Mouse (Mus musculus): ENCODE data around the gene Bicd2. TPM values are rescaled to one million over a fixed set of nuclear protein-coding genes. Genes with fewer than 3 reads are reported as not detected.

Gene Bicd2
- polyA plus RNA-seq, 1 experiment: 19.4 TPM

DNA sequence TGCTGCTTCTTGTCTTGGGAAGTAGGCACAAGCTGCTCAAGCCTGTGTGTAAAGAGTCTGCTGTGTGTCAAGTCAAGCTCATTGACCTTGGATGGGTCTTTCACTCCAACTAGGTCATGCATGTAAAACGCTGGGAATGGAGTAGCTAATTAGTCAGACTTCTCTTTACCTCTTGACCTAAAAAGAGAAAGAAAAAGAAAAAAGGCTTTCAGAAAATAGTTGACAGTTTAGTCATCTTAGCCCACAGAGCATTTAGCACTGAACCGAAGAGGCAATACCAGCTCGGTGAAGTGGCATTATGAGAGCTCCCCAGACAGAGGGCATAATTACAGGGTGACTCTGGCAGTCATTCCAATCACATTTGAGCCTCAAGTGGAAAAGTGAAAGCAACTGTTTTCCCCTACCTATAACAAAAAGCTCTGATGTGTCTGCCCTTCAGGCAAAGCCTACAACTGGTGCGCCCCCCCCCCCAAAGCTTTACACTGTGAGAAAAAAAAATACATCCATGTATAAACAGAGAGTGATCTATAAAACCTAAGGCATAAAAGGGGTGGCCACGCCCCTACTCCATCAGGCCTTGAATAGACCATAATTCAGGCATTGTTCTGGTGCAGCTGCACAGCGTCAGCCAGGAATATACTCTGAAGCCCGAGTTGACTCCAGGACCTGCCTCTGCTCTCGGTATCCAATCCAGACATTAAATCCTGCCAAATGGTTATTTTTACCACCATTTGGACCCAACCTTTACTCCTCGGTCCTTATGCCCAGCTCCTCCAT lies 24.8 kb upstream of the Bicd2 start:
- H3K27ac ChIP-seq (ENCODE audit: insufficient read depth, low read length): no peak overlapping the region
- no peak overlapping the region for H3K4me3 ChIP-seq (ENCODE audit: extremely low read depth, insufficient read depth, insufficient read length)
- TF ChIP-seq CTCF (IDR thresholded peaks at IDR 0.05; ENCODE audit: extremely low read depth, insufficient read depth, insufficient read length, insufficient replicate concordance) (no peak), POLR2A (IDR thresholded peaks at IDR 0.05; ENCODE audit: low read depth, low read length) (no peak)
- no peaks in the 10 kb centered on the region for H3K36me3 ChIP-seq (ENCODE audit: control insufficient read depth, insufficient read depth, low read length)
- H3K27me3 ChIP-seq (ENCODE audit: control insufficient read depth, insufficient read depth, low read length): no peaks in the 10 kb centered on the region
- H3K4me1 ChIP-seq (ENCODE audit: control insufficient read depth, insufficient read depth, insufficient read length): no peaks in the 10 kb centered on the region
- no peak for DNase-seq (ENCODE audit: low read depth in 1 of 2, low spot score in 2 of 2)
- WGBS: 85% methylated on average over 9 of the region's 9 CpGs

DNA sequence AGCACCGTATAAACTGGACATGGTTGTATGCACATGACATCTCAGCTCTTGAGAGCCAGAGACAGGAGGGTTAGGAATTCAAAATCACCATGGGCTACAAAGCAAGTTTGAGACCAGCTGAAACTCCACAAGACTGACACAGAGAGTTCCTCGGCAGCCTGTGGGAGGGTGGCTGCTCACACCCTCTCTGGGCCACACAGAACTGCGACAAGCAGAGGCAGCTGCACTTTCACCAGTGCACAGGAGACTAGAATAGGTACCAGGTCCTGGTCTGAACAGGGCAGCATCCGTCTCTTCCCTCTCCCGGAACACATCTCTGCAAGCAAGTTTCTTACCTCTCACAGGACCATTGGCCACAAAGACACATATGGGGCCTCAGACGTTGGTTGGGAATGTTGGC lies 23.9 kb upstream of the Bicd2 start:
- TF ChIP-seq CTCF (IDR thresholded peaks at IDR 0.05; ENCODE audit: extremely low read depth, insufficient read depth, insufficient read length, insufficient replicate concordance): no peak
- no peak for DNase-seq (ENCODE audit: low read depth in 1 of 2, low spot score in 2 of 2)
- Histone ChIP-seq H3K27me3 (ENCODE audit: control insufficient read depth, insufficient read depth, low read length) (no peaks in the 10 kb centered on the region), H3K27ac (ENCODE audit: insufficient read depth, low read length) (no peak overlapping the region), H3K36me3 (ENCODE audit: control insufficient read depth, insufficient read depth, low read length) (no peaks in the 10 kb centered on the region), H3K4me1 (ENCODE audit: control insufficient read depth, insufficient read depth, insufficient read length) (no peaks in the 10 kb centered on the region), H3K4me3 (ENCODE audit: extremely low read depth, insufficient read depth, insufficient read length) (no peak overlapping the region)
- 88% methylated on average over 6 of the region's 6 CpGs for WGBS

DNA sequence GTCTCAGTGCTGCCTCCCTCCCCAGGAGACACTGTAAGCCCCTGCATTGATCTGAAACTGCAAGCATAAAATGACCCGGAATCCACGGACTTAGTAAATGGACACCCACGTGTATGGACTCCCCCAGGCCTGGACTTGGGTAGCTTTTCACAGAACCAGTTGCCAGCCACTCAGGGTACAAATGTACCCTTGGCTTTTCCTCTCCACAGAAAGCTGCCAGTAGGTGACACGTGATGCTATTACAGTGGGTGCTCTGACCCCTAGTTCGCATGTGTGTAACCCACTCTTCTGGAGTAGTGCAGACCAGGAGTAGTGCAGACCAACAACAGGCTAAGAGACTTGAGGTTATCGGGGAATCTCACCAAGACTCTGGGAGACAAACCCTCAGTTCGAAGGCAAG lies 23.5 kb upstream of the Bicd2 start:
- no peak for TF ChIP-seq POLR2A (IDR thresholded peaks at IDR 0.05; ENCODE audit: low read depth, low read length)
- no peaks in the 10 kb centered on the region for H3K27me3 ChIP-seq (ENCODE audit: control insufficient read depth, insufficient read depth, low read length)
- no peak for DNase-seq (ENCODE audit: low read depth in 1 of 2, low spot score in 2 of 2)
- no peaks in the 10 kb centered on the region for H3K4me1 ChIP-seq (ENCODE audit: control insufficient read depth, insufficient read depth, insufficient read length)
- H3K27ac ChIP-seq (ENCODE audit: insufficient read depth, low read length): no peak overlapping the region
- WGBS: 93% methylated on average over 7 of the region's 7 CpGs
- H3K4me3 ChIP-seq (ENCODE audit: extremely low read depth, insufficient read depth, insufficient read length): no peak overlapping the region
- H3K36me3 ChIP-seq (ENCODE audit: control insufficient read depth, insufficient read depth, low read length): no peaks in the 10 kb centered on the region

DNA sequence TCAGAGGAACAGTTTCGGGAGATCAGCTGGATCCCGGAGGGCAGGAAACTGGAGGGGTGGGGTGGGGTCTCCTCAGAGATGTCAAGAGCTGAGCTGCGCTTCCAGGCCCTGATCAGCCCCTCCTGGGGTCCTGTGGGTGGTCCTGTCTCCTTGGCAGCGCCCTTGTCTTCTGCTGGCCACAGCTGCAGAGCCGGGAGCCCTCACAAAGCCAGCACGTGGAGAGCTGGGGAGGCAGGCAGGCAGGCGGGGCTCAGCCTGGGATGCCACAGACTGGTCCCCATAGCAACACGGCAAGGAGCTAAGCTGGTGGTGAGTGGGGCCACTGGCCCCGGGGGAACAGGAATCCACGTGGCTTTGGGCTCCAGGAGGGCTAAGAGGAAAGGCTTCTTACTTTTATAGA lies 21.3 kb upstream of the Bicd2 start, which contains the start of gene Fgd3:
TSS of gene Fgd3 (minus strand) at position 272 of the 400 bp plus-strand sequence.
- H3K4me3 ChIP-seq (ENCODE audit: extremely low read depth, insufficient read depth, insufficient read length): no peak within 1 kb of the TSS
- H3K4me1 ChIP-seq (ENCODE audit: control insufficient read depth, insufficient read depth, insufficient read length): no peaks in the 10 kb centered on the region
- TF ChIP-seq CTCF (IDR thresholded peaks at IDR 0.05; ENCODE audit: extremely low read depth, insufficient read depth, insufficient read length, insufficient replicate concordance): no peak
- no peak for TF ChIP-seq POLR2A (IDR thresholded peaks at IDR 0.05; ENCODE audit: low read depth, low read length)
- WGBS: 32% methylated on average over 10 of the region's 10 CpGs
- no peak within 1 kb of the TSS for H3K27ac ChIP-seq (ENCODE audit: insufficient read depth, low read length)
- no peak for DNase-seq (ENCODE audit: low read depth in 1 of 2, low spot score in 2 of 2)
- no peaks in the 10 kb centered on the region for H3K36me3 ChIP-seq (ENCODE audit: control insufficient read depth, insufficient read depth, low read length)
- H3K27me3 ChIP-seq (ENCODE audit: control insufficient read depth, insufficient read depth, low read length): no peaks in the 10 kb centered on the region

DNA sequence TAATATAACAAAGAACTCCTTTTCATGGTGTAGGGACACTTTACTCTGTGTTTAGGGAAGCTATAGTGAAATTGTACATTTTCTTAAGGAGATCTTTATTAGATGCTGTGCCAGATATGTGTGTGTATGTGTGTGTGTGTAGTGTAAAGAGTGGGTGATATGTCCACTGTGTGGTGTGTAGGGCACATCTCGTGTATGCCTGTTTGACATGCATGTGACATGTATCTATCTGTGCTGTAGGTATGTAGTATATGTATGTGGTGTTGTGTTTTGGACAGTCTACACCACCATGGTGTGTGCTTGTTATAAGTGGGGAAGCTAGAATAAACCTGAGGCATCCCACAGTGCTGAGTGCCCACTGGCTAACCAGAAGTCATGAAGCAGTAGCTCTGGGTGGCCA lies 20.9 kb upstream of the Bicd2 start:
- no peak for TF ChIP-seq POLR2A (IDR thresholded peaks at IDR 0.05; ENCODE audit: low read depth, low read length)
- TF ChIP-seq CTCF (IDR thresholded peaks at IDR 0.05; ENCODE audit: extremely low read depth, insufficient read depth, insufficient read length, insufficient replicate concordance): no peak
- Histone ChIP-seq H3K27ac (ENCODE audit: insufficient read depth, low read length) (no peak overlapping the region), H3K27me3 (ENCODE audit: control insufficient read depth, insufficient read depth, low read length) (no peaks in the 10 kb centered on the region), H3K4me3 (ENCODE audit: extremely low read depth, insufficient read depth, insufficient read length) (no peak overlapping the region), H3K4me1 (ENCODE audit: control insufficient read depth, insufficient read depth, insufficient read length) (no peaks in the 10 kb centered on the region), H3K36me3 (ENCODE audit: control insufficient read depth, insufficient read depth, low read length) (no peaks in the 10 kb centered on the region)
- DNase-seq (ENCODE audit: low read depth in 1 of 2, low spot score in 2 of 2): no peak
- WGBS: 82% methylated on average over 1 of the region's 1 CpGs

DNA sequence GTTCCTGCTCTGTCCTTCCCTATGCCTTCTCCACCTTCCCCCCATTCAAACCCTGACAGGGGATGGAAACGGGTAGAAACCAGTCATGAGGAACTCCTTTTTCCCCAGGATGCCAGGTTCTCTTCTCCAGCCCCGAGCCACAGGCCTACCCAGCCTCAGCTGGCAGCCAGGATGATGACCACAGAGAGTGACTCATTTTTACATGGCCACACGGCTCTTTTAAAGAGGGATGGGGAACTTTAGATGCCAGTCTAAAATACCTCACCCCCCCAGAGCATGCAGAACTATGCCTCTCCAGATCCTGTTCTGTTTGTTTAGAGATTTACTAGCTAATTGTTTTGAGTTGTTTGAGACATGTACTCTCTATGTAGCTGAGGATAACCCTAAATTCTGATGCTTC lies 19.9 kb upstream of the Bicd2 start:
- no peaks in the 10 kb centered on the region for H3K36me3 ChIP-seq (ENCODE audit: control insufficient read depth, insufficient read depth, low read length)
- no peaks in the 10 kb centered on the region for H3K4me1 ChIP-seq (ENCODE audit: control insufficient read depth, insufficient read depth, insufficient read length)
- WGBS: 35% methylated on average over 3 of the region's 3 CpGs
- no peaks in the 10 kb centered on the region for H3K27me3 ChIP-seq (ENCODE audit: control insufficient read depth, insufficient read depth, low read length)
- H3K27ac ChIP-seq (ENCODE audit: insufficient read depth, low read length): no peak overlapping the region
- TF ChIP-seq CTCF (IDR thresholded peaks at IDR 0.05; ENCODE audit: extremely low read depth, insufficient read depth, insufficient read length, insufficient replicate concordance): no peak
- no peak for TF ChIP-seq POLR2A (IDR thresholded peaks at IDR 0.05; ENCODE audit: low read depth, low read length)
- H3K4me3 ChIP-seq (ENCODE audit: extremely low read depth, insufficient read depth, insufficient read length): no peak overlapping the region
- no peak for DNase-seq (ENCODE audit: low read depth in 1 of 2, low spot score in 2 of 2)

DNA sequence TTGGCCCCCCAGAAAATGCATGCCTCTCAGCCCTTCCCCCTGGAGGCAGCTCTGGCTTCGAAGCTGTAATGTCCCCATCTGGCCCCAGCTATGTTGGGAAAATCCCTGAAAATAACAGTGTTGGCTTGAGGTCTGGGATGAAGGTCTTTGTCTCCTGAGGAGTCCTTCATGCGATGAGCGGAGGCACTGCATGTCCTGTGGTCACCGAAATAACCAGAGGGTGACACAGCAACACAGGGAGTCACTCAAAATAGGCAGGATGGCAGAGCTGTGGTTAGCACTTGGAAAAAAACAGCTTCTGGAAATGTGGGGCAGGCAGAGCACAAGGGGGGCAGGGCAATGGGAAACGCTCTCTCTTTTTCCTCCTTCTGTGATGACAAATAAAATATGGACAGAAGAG lies 19.2 kb upstream of the Bicd2 start:
- TF ChIP-seq POLR2A (IDR thresholded peaks at IDR 0.05; ENCODE audit: low read depth, low read length) (no peak), CTCF (IDR thresholded peaks at IDR 0.05; ENCODE audit: extremely low read depth, insufficient read depth, insufficient read length, insufficient replicate concordance) (no peak)
- H3K4me1 ChIP-seq (ENCODE audit: control insufficient read depth, insufficient read depth, insufficient read length): no peaks in the 10 kb centered on the region; the same call in 1 of the 2 replicates

More for the DNA sequence above, 19.2 kb upstream of the Bicd2 start:
- no peak for DNase-seq (ENCODE audit: low read depth in 1 of 2, low spot score in 2 of 2)
- no peak overlapping the region for H3K27ac ChIP-seq (ENCODE audit: insufficient read depth, low read length)
- H3K4me3 ChIP-seq (ENCODE audit: extremely low read depth, insufficient read depth, insufficient read length): no peak overlapping the region
- no peaks in the 10 kb centered on the region for H3K27me3 ChIP-seq (ENCODE audit: control insufficient read depth, insufficient read depth, low read length)
- 39% methylated on average over 5 of the region's 5 CpGs for WGBS
- no peaks in the 10 kb centered on the region for H3K36me3 ChIP-seq (ENCODE audit: control insufficient read depth, insufficient read depth, low read length)
